Mouse (Mus musculus): ENCODE data around the gene Morc2a.

DNA sequence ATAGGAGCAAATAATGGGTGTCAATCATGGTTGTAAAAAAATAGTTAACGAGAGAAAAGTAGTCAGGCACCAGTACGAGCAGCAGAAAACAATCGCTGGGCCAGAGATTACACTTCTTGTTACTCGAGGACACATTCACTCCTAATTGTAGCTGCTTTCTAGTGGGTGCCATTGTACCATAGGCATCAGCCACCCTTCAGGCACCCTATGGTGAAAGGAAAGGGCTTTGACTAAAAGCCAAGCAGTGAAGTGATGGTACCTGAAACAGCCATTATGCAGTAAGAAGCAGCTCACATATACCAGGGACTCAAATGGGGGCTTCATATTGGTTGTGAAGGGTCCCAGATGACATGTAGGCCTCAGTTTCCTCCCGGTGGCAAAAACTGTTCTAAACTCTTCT is 1.3 kb upstream of the Morc2a start:
- TF ChIP-seq POLR2A (IDR thresholded peaks at IDR 0.05; ENCODE audit: insufficient read depth, low read depth, low read length) = no peak
- no peak for TF ChIP-seq CTCF (IDR thresholded peaks at IDR 0.05)
- no peak for TF ChIP-seq EP300 (IDR thresholded peaks at IDR 0.05; ENCODE audit: insufficient read depth, low read depth, low read length)
